Mouse (Mus musculus): ENCODE results near the gene Klhl7. TPM values are rescaled to one million over a fixed set of nuclear protein-coding genes. Genes with fewer than 3 reads are reported as not detected.

Gene Klhl7
- polyA plus RNA-seq, 1 experiment: 0.26 TPM

- Histone ChIP-seq H3K4me1 (peaks cover 10% of the 10 kb centered on the region; the same call in 1 of the 2 replicates), H3K36me3 (replicated peaks; ENCODE audit: low read length) (no peaks in the 10 kb centered on the region), H3K9me3 (no peaks in the 10 kb centered on the region; the same call in 1 of the 2 replicates), H3K27me3 (replicated peaks) (peaks cover 3% of the 10 kb centered on the region), H3K4me3 (replicated peaks) (peak overlapping the region; percentile 8)
- TF ChIP-seq GATA1 (IDR thresholded peaks at IDR 0.05; ENCODE audit: borderline replicate concordance, low read length): no peak
- no peak for TF ChIP-seq FLI1 (IDR thresholded peaks at IDR 0.05; ENCODE audit: low read length)
Observed at GRCm38 (mm10) chr5:24068955-24069354, 31.4 kb upstream of the Klhl7 start.

- peaks cover 2% of the 10 kb centered on the region; the same call in 1 of the 2 replicates for H3K9me3 ChIP-seq
- peaks cover 3% of the 10 kb centered on the region for H3K27me3 ChIP-seq (replicated peaks)
- no peak for TF ChIP-seq GATA1 (IDR thresholded peaks at IDR 0.05; ENCODE audit: borderline replicate concordance, low read length)
- TF ChIP-seq FLI1 (IDR thresholded peaks at IDR 0.05; ENCODE audit: low read length): no peak
Observed at GRCm38 (mm10) chr5:24072031-24072430, 28.4 kb upstream of the Klhl7 start.

GRCm38 (mm10) chr5:24076986-24077718, 23.3 kb upstream of the Klhl7 start:
- no peaks in the 10 kb centered on the region for H3K36me3 ChIP-seq (replicated peaks; ENCODE audit: low read length)
- H3K27me3 ChIP-seq (replicated peaks): peaks cover 29% of the 10 kb centered on the region
- H3K4me1 ChIP-seq: peaks cover 18% of the 10 kb centered on the region
- TF ChIP-seq FLI1 (IDR thresholded peaks at IDR 0.05; ENCODE audit: low read length): no peak
- TF ChIP-seq GATA1 (IDR thresholded peaks at IDR 0.05; ENCODE audit: borderline replicate concordance, low read length): no peak
- 0 out of 2 replicates have a peak, but pooled peaks cover 2% of the 10 kb centered on the region for H3K9me3 ChIP-seq
- peak overlapping the region; percentile 91 for H3K4me3 ChIP-seq (replicated peaks)

More at GRCm38 (mm10) chr5:24072031-24072430, 28.4 kb upstream of the Klhl7 start:
- Histone ChIP-seq H3K4me3 (replicated peaks) (no peak overlapping the region), H3K4me1 (peaks cover 13% of the 10 kb centered on the region), H3K36me3 (replicated peaks; ENCODE audit: low read length) (no peaks in the 10 kb centered on the region)

GRCm38 (mm10) chr5:24077739-24078306, 22.6 kb upstream of the Klhl7 start:
- Histone ChIP-seq H3K36me3 (replicated peaks; ENCODE audit: low read length) (no peaks in the 10 kb centered on the region), H3K4me3 (replicated peaks) (peak overlapping the region; percentile 91), H3K9me3 (0 out of 2 replicates have a peak, but pooled peaks cover 2% of the 10 kb centered on the region), H3K27me3 (replicated peaks) (peaks cover 31% of the 10 kb centered on the region), H3K4me1 (peaks cover 15% of the 10 kb centered on the region)
- no peak for TF ChIP-seq GATA1 (IDR thresholded peaks at IDR 0.05; ENCODE audit: borderline replicate concordance, low read length)
- TF ChIP-seq FLI1 (IDR thresholded peaks at IDR 0.05; ENCODE audit: low read length): no peak

GRCm38 (mm10) chr5:24078420-24079179, 21.8 kb upstream of the Klhl7 start:
- no peaks in the 10 kb centered on the region for H3K36me3 ChIP-seq (replicated peaks; ENCODE audit: low read length)
- peaks cover 35% of the 10 kb centered on the region for H3K27me3 ChIP-seq (replicated peaks)
- TF ChIP-seq GATA1 (IDR thresholded peaks at IDR 0.05; ENCODE audit: borderline replicate concordance, low read length) (no peak), FLI1 (IDR thresholded peaks at IDR 0.05; ENCODE audit: low read length) (no peak)
- peaks cover 15% of the 10 kb centered on the region for H3K4me1 ChIP-seq
- 0 out of 2 replicates have a peak, but pooled peaks cover 2% of the 10 kb centered on the region for H3K9me3 ChIP-seq
- no peak overlapping the region for H3K4me3 ChIP-seq (replicated peaks)

GRCm38 (mm10) chr5:24080826-24081225, 19.6 kb upstream of the Klhl7 start:
- Histone ChIP-seq H3K27me3 (replicated peaks) (peaks cover 40% of the 10 kb centered on the region), H3K4me1 (peaks cover 15% of the 10 kb centered on the region), H3K36me3 (replicated peaks; ENCODE audit: low read length) (no peaks in the 10 kb centered on the region), H3K4me3 (replicated peaks) (no peak overlapping the region), H3K9me3 (no peaks in the 10 kb centered on the region)
- no peak for TF ChIP-seq GATA1 (IDR thresholded peaks at IDR 0.05; ENCODE audit: borderline replicate concordance, low read length)
- no peak for TF ChIP-seq FLI1 (IDR thresholded peaks at IDR 0.05; ENCODE audit: low read length)

- no peaks in the 10 kb centered on the region for H3K4me1 ChIP-seq
- no peak for TF ChIP-seq GATA1 (IDR thresholded peaks at IDR 0.05; ENCODE audit: borderline replicate concordance, low read length)
- TF ChIP-seq FLI1 (IDR thresholded peaks at IDR 0.05; ENCODE audit: low read length): no peak
- H3K9me3 ChIP-seq: no peaks in the 10 kb centered on the region
- H3K27me3 ChIP-seq (replicated peaks): peaks cover 34% of the 10 kb centered on the region
- H3K4me3 ChIP-seq (replicated peaks): no peak overlapping the region
- no peaks in the 10 kb centered on the region for H3K36me3 ChIP-seq (replicated peaks; ENCODE audit: low read length)
Observed at GRCm38 (mm10) chr5:24084835-24085234, 15.6 kb upstream of the Klhl7 start.

GRCm38 (mm10) chr5:24086241-24086640, 14.2 kb upstream of the Klhl7 start:
- H3K4me3 ChIP-seq (replicated peaks): no peak overlapping the region
- TF ChIP-seq GATA1 (IDR thresholded peaks at IDR 0.05; ENCODE audit: borderline replicate concordance, low read length): no peak
- no peak for TF ChIP-seq FLI1 (IDR thresholded peaks at IDR 0.05; ENCODE audit: low read length)
- H3K4me1 ChIP-seq: no peaks in the 10 kb centered on the region

GRCm38 (mm10) chr5:24086865-24087264, 13.5 kb upstream of the Klhl7 start:
- Histone ChIP-seq H3K36me3 (replicated peaks; ENCODE audit: low read length) (no peaks in the 10 kb centered on the region), H3K4me1 (no peaks in the 10 kb centered on the region), H3K9me3 (no peaks in the 10 kb centered on the region), H3K4me3 (replicated peaks) (no peak overlapping the region), H3K27me3 (replicated peaks) (peaks cover 19% of the 10 kb centered on the region)
- no peak for TF ChIP-seq FLI1 (IDR thresholded peaks at IDR 0.05; ENCODE audit: low read length)
- no peak for TF ChIP-seq GATA1 (IDR thresholded peaks at IDR 0.05; ENCODE audit: borderline replicate concordance, low read length)

More at GRCm38 (mm10) chr5:24086241-24086640, 14.2 kb upstream of the Klhl7 start:
- Histone ChIP-seq H3K9me3 (no peaks in the 10 kb centered on the region), H3K36me3 (replicated peaks; ENCODE audit: low read length) (no peaks in the 10 kb centered on the region), H3K27me3 (replicated peaks) (peaks cover 24% of the 10 kb centered on the region)
